In the genomic region with DNA sequence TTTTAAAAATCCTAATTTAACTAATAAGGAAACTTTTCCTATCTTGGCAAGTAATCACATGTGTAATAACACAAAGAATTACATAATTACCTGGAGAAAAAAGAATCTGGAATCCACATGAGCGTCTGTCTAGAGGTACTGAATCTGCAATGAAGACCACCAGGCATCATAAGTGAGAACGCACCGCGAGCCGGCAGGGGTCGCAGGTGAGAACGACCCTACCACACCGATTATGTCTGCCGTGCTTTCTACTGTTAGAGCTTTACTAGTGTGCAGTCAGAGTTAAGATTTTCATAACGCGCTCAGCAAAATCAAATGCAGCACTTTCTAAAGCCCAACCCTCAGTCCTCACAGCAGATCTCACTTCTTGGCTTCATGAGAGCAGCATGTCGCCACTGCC, we compare ENCODE assay signal across 17 mouse cellular contexts.
"Had no signal": no experiment of that assay in that cellular context is flagged by ENCODE, and none has a peak within 500 bp of the region (broad histone marks: within the 10 kb centered on the region; RNA-seq: fewer than 3 reads in every experiment).

No protein-coding gene starts in this region.

- H3K4me3 ChIP-seq: neural tube, embryonic 12.5 days; neural tube, embryonic 13.5 days; neural tube, embryonic 15.5 days; stomach, embryonic 15.5 days had no signal

- H3K9me3 ChIP-seq: neural tube, embryonic 12.5 days; neural tube, embryonic 13.5 days; neural tube, embryonic 15.5 days; stomach, embryonic 15.5 days had no signal

- DNase-seq: retina, postnatal 1 day; right cerebral cortex, adult 18-20 months; right cerebral cortex, postnatal 14 days; right cerebral cortex, postnatal 25 days; right cerebral cortex, postnatal 4 days; spleen, adult 18-20 months; thymus, adult 18-20 months; thymus, adult 2 months; thymus, postnatal 14 days; thymus, postnatal 25 days; thymus, postnatal 36 days; thymus, postnatal 4 days had no signal

- H3K27me3 ChIP-seq: neural tube, embryonic 12.5 days; neural tube, embryonic 13.5 days; neural tube, embryonic 15.5 days; stomach, embryonic 15.5 days had no signal

- H3K27ac ChIP-seq: neural tube, embryonic 12.5 days; neural tube, embryonic 13.5 days; neural tube, embryonic 15.5 days; stomach, embryonic 15.5 days; stomach, postnatal 0 days had no signal

- H3K4me2 ChIP-seq: neural tube, embryonic 12.5 days; neural tube, embryonic 13.5 days; neural tube, embryonic 15.5 days; stomach, embryonic 15.5 days had no signal

- H3K9ac ChIP-seq: neural tube, embryonic 12.5 days; neural tube, embryonic 13.5 days; neural tube, embryonic 15.5 days; stomach, embryonic 15.5 days had no signal
